Mouse (Mus musculus): Measurements from ENCODE around the gene 6330403K07Rik.

6330403K07Rik gene

DNA sequence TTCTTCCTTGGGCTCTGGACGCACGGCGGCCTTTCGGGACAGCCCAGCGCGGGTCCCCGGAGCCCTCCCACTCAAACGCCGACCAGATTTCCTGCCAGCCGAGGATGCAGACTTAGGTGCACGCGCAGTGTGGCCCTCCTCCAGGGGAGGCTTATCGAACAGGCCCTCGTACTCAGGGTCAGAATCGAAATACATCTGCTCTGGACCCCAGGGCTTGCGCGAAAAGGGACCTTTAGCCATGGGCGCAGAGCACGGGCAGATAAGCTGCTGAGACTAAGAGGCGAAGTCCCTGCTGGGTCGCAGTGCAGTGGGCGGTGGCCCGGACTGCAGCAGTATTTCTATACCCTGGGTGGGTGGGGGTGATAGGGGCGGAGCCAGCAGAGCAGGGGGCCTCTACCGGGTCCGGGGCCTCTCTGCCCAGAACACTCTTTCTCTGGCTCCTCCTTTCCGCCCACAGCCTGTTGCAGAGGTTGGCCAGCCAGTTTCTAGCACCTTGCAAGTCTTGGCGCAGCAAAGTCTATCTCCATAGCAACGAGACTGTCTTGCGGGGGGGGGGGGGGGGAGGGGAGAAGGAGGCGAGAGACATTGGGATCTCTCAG is at the start of gene 6330403K07Rik:
Gene 6330403K07Rik (minus strand): TSS at position 351 of the 599 bp plus-strand sequence.
- peak; percentile 57 for DNase-seq (ENCODE audit: low read depth, low spot score)

DNA sequence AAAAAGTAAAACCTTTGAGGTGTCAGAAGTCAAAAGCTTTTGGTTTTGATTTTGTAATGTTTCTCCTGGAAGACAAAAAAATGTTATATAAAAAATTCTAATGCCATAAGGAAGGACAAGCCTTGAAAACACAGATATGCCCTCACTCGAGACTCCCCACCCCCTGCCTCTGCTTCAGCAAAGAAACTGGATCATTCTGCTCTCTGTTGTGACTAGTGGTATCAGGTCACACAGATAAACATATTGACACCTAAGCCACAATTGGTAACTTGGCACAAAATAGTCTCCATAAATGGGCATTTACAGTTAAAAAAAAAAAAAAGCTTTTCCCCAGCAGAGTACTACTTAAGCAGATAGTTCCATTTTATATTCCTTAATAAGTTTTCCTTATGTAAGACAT is 43.0 kb upstream of the 6330403K07Rik start:
- DNase-seq (ENCODE audit: low read depth, low spot score) = no peak

DNA sequence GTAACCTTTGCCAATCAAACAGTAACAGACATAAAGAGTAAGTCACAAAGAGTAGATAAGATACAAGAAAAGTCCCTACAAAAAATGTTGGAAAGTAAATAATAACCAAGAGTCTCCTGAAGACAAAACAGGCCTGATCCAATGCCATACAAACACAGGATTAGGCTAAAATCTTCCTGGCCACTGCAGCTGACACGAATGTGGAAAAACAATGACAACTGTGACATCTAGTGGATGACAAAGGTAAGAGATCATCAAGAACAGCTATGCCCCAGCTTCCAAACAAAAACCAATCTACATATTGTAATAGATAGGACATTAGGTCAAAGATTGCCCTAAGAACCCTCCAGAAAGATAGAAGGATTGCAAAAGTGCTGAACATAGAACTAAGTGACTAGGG is 19.2 kb upstream of the 6330403K07Rik start:
- DNase-seq (ENCODE audit: low read depth, low spot score) = peak; percentile 17

DNA sequence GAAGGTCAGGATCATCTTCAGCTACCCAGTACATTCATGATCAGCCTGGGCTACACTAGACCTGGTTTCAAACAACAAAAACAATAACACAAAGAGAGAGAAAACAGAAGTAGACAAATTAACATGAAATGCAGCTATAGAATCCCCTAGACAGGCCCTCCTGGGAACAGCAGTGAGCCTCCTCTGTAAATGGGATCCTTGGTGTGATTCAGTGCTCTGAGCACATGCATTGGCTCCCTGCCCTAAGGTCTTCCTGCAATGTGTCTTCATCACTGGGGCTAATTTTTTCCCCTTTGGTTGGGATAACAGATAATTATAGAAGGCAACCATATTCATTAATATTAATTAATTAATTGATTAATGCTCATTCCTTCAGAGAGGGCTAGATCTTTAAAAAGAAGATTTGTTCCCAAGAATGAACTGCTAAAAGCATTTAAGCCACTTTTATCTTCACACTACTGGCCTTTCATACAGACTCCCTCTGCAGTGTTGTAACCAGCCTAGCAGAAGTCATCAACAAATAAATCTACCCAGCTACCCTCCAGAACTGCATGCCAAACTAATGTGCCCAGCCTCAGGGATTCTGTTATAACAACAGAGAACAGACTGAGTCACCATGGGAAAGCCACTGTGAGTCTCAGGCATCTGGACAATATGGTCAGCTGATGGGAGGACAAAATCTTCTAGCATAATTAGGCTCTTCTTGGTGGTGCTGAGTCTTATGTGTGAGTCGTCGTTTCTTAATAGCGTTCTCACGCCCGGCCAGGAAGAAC is 6.4 kb upstream of the 6330403K07Rik start:
- DNase-seq (ENCODE audit: low read depth, low spot score) = no peak

DNA sequence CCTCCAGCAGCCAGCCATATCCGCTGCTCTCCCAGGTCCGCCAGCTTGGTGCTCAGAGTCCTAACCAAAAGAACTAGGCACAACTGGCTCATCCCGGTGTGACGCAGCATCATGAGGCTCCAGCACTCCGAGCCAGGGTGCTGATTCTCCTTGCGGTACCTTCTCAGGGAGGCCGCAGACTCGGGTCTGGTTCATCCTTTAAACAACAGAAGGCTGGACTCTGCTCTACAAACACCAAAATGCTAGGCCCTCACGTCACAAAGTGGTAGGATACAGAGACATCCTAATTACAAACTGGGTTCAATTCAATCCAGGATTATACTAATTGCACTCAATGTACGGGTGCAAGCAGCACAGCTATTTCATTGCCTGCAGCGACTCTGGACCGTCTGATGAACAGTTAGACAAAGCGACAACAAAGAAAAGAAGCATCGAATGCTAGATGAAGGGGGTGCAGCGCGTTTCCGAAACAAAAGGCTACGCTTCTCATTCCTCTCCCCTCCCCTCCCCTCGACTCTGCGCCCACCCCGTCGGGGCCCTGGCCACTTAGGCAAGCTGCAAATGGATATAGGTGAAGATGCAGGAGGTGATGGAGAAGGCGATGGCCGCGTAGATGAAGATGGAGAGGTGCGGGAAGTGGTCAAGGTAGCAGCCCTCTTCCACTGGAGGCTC is 686 bp downstream of the 6330403K07Rik start:
- no peak for DNase-seq (ENCODE audit: low read depth, low spot score)

DNA sequence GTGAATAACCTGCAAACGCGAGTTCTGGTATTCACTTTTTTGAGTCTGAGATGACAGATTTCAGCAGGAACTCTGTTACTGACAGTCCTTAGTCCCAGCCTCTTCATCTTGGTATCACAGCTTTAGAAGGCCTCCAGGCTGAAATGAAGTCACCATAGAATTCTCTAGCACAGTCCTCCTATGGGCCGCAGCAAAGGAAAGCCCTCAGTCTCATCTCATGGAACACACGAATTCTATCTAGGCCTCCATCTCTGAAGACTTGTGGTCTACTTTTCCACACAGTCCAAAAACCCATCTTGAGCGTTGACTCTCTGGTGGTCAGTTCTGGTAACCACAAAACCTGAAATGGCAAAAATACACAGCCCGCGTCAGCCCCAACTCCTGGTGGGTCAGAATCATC is 1.2 kb downstream of the 6330403K07Rik start:
- no peak for DNase-seq (ENCODE audit: low read depth, low spot score)

DNA sequence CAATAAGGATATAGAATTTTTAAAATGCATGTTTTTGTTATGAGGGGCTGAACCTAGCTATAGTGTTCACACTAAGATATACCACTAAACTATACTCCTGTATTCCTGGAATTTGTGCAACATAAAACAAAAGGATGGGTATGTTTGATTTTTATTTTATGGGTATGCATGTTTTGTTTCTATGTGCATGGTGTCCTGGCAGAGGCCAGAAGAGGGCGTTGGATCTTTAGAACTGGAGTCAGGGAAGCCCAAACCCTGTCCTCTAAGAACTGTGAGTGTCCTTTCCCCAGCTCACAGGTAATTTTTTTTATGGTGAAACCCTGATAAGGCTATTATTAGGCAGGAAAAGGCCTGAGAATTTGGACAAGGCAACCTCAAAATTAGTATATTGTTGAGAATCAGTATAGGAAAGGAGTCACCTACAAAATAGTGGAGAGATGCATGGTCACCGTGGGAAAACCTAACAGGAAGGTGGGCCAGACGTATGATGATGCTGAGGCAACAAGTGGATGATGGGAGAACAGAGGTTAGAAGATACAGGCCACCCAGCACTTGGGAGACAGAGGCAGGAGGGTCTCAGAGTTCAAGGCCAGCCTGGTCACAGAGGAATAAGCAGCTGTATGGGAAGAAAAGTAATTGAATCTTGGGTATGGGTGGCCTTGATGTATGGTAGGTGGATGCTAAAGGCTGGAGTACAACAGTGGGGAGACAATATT is 3.8 kb downstream of the 6330403K07Rik start:
- DNase-seq (ENCODE audit: low read depth, low spot score) = no peak

DNA sequence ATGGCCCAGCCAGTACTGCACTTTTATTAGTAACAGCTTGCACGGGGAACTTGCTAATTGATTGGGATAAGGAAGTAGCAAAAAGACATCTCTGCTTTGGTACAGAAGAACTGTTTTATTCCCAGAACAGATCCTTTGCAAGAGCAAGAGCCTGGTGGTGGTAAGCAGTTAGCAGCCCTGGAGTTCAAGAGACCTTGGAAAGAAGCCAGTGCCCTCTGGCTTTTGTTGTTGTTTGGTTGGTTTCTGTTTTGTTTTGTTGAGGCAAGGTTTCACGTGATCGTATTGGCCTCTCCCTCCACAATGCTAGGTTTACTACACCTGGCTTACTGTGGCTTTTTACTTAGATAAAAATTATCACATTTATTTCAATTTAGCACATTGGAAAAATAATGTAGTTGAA is 5.0 kb downstream of the 6330403K07Rik start:
- no peak for DNase-seq (ENCODE audit: low read depth, low spot score)

DNA sequence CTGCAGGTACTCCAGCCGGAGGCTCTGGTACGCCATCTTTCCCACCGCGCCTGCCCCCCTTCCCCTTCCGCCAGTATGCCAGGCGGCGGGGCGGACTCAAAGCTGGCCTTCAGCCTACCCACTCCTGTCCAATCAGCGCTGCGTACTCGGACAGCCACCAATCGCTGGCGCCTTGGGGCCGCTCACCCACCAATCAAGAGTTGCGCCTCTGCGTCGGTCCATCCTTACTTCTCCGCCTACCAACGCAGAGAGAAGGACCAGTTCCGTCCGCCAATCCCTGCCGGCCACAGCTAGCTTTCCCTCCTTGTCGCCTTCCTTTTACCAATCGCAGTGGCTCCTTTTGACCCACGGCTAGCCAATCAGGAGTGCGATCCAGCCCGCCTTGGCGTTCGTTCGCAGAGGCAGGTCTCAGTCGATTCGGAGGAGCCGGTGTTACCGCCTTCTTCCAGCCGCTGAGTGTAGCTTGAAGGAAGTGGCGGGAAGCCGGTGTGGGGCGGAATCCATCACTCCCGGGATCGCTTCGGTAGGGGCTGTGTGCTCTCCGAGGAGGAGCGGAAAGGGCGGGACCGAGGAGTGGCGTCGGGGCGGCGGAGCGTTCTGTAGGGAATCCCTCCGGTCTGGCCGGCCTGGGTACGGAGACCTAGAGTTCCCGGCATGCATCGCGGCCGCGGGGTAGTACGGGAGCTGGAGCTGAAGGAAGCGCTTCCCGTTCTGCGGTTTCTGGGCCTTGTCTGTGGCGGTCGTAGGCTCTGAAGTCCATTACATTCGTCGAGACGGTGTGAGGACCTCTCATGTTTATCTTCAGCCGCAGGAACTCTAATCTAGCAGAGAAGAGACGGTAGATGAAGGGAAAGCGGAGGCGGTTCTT is 13.9 kb downstream of the 6330403K07Rik start, which contains the start of the genes Mis12 and Derl2:
Gene Mis12 (plus strand): TSS at position 411 of the 868 bp plus-strand sequence.
Gene Derl2 (minus strand): TSS at position 641 of the 868 bp plus-strand sequence.
- peak; percentile 100 for DNase-seq (ENCODE audit: low read depth, low spot score)

DNA sequence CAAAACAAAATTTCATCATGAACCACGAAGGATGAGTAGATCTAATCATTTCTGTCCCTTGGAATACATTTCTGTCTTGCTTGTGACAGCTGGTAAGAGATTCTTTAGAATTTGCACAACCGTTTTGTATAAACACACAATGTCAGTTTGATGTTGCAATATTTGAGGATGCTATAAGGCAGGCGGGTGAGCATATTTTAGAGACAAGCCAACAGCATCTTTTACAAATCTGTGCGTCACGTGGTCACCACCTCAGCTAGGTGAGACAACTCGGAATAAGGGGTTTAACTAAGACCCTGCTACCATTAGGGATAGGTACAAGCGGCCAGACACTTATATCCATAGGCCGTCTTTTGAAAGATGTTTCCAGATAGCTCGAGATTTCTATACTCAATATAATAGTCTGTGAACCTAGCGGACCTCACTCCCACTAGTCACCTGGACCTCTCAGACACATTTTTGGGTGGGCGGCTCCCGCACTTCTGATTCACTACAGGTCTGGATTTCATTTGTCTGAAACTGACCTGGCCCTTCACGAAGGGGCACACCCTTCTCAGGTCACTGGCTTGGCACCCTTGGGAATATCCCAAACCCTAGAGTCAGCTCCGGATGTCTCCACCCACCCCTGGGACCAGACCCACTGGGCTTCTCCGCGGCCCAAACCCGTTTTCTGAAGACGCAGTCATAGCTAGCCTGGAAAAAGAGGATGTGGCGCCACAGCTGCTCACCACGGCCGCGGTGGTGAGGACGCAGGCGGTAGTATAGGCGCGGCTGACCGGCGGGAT is 14.7 kb downstream of the 6330403K07Rik start:
- DNase-seq (ENCODE audit: low read depth, low spot score) = no peak

DNA sequence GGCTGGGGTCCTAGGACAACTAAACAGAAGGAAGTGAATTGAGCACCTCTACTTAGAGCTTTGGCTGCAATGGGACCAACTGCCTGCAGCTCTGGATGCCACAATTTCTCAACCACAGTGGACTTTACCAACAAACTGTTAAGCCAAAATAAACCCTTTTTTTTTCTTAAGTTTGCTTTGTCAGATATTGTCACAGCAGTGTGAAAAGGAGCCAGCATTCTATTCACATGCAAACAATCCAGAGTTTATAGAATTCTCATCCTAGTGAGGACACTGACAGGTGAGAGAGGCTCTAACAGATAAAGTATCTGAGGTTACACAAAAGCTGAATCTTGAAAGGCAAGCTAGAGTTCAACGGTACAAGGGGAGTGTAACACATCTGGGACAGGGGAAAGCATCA is 16.3 kb downstream of the 6330403K07Rik start:
- DNase-seq (ENCODE audit: low read depth, low spot score) = no peak

DNA sequence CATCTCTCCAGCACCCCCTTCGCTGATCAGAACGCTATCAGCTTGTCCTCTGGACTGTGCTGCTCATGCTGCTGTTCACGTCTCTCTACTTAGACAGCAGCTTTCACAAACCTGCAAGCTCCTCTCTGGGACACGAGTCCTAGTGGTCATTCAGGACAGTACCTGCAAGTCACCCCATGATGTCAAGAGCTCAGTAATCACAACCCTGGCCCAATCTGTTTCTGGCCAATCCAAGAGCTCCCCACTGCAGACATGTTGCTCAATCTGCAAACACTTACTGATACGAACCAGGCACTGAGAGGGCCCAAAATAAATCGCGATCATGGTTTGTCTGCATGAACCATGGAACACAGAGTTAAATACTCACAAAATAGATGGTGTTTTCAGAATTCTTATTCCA is 20.6 kb downstream of the 6330403K07Rik start:
- no peak for DNase-seq (ENCODE audit: low read depth, low spot score)

DNA sequence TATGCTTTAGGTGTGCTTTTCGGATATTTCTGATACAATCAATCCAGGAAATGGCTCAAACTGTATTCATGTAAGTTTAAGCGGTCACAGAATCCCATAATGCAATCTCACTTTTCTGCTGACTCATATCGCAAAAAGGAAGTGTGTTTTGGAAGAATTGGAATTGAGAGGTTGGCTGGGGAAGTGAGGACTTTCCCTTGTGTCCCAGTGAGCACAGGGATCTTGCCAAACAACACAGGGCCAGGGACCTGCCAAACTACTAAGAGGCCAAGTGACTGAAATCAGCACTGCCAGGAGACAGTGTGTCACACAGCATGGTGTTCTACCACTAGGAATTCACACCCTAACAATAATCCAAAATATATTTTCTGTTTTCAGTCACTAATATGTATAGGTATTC is 25.0 kb downstream of the 6330403K07Rik start:
- DNase-seq (ENCODE audit: low read depth, low spot score) = no peak

DNA sequence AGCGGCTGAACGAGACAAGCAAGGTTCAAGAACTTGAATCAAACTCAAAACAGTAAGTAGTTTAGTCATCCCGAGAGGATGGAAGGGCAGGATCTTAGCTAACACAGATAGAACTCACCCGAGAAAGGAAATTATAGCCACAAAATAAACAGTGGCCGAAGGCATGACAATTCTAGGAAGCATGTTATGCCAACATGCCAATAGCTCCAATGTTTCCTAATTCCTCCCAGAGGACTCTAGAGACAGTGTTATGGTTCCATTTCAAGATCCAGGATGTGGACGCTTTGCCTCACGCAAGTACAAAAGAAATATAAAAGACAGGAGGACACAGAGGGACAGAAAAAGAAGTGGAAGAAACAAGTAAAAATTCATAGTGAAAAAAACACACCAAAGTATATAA is 25.5 kb downstream of the 6330403K07Rik start:
- no peak for DNase-seq (ENCODE audit: low read depth, low spot score)

DNA sequence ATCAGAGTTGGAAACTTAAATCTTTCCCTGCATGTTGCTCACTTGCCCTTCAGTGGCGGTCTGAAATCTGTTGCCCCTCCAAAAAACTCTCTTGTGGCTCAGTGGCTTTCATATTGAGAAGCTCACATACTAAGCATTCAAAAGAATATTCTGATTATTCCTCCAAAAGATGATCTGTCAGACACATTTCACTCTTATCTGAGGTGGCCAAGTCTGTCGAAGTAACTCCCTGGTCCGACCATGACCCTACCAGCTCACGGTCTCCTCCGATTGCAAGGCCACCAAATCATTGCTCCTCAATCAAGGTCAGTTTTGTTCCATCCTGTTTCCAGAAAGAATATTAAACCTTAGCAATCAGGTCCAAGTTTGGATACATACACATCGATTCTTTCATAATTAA is 26.3 kb downstream of the 6330403K07Rik start:
- DNase-seq (ENCODE audit: low read depth, low spot score) = no peak

DNA sequence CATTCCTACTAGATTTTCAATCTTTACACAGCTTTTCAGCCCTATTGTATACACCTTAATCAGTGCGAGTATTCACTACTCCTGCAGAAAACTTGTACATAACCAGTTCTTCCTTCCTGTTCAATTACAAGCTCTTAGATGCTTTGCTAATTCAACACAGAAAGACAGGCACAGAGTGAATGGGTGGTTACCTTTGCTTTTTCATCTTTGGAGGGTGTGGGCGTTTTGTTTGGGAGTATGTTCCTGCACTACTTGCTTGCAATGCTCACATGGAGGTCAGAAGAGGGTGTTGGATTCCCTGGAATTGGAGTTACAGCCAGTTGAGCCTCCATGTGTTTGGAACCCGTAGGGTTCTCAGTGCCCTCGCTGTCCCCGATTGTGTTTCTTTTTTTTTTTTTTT is 28.3 kb downstream of the 6330403K07Rik start:
- peak; percentile 25 for DNase-seq (ENCODE audit: low read depth, low spot score)

DNA sequence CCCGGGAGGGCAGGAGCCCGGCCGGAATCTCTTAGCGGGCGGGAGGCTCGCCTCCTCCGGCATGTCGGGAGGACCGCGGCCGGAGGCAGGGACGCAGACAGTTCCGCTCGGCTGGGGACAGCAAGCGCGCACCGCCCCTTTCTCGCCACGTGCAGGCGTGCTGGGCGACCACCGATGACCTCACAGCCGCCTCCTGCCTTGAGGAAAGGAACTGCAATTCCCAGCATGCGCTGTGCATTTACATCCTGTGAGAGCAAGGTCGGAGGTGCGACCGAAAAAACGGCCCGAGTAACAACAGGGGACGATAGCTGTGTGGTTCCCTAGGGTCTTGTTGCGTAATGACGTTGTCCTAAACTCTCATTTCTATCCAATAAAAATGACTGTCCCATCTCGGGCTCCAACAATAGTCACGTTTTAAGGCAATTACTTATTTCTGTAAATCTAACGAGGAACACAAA is 29.0 kb downstream of the 6330403K07Rik start, which contains the start of gene Dhx33:
Gene Dhx33 (minus strand): TSS at position 122 of the 458 bp plus-strand sequence.
- DNase-seq (ENCODE audit: low read depth, low spot score) = peak; percentile 97

DNA sequence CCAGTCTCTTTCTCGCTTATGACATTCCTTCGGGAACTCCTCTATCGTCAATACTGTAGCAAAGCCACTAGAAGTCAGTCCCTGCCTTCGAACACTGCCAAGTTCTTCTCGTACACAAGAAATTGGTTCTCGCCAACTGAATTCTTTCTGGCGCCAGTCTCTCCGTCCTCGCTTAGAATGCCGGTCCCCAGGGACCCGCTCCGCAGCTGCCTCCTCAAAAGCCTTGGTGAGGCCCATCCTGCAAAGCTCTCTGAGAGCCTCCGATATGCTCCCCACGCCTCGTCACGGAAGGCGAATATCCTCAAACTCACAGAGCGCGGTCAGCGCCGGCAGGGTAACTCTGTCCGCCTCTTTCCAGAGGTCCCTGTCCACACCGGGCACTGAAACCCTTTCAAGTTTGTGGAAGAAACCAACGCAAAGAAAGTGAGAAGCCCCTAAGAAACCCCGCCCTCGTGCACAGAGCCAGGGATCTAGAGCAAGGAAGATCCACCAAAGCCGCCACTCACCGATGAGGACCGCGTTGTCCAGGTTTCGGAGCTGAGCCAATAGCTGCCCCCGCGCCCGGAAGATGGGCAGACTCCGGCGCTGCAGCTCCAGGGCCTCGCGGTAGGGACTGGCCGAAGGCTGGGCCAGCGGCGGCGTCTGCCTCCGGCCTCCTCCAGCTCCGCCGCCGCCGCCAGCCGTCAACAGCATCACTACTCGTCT is 29.6 kb downstream of the 6330403K07Rik start:
- DNase-seq (ENCODE audit: low read depth, low spot score) = no peak

DNA sequence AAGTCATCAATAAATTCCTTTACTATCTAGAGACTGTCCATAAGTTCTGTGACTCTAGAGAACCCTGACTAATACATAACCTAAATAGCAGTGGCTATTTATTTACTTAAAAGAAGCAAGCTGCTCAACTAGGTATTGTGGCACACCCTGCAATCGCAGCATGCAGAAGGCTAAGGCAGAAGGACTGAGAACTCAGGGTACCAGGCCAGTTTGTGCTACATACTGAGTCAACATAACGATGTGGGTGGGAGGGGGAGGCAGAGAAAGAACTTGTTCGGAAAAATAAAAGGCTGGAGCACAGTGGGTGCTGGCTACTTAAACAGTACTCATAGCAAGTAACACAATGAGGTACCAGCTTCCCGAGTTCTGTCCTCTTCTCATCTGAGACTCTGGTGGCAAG is 32.1 kb downstream of the 6330403K07Rik start:
- no peak for DNase-seq (ENCODE audit: low read depth, low spot score)
